Mouse (Mus musculus) forebrain, embryonic 16.5 days (tissue): ENCODE measurements around the gene Arnt2. TPM values are rescaled to one million over a fixed set of nuclear protein-coding genes. Genes with fewer than 3 reads are reported as not detected.

ENCODE experiments used
- ATAC-seq: fragments of 200-750 bp; cut with Nextera tagmentation; 2 replicates; pipeline ENCODE4 v1.8.0; 2017; ENCODE audit warnings: mild to moderate bottlenecking, moderate library complexity
- H3K27ac ChIP-seq: fragments of 300-500 bp; sonication (generic); 2 replicates; pipeline ENCODE4 v1.5.1; 2014; ENCODE audit warnings: low read length, control low read depth
- H3K27me3 ChIP-seq: fragments of 300-500 bp; sonication (generic); replicated peaks from 2 replicates; pipeline ENCODE4 v1.6.1; 2014; ENCODE audit warnings: low read length; ENCODE audit not compliant: control insufficient read depth, insufficient read depth
- H3K36me3 ChIP-seq: fragments of 300-500 bp; sonication (generic); 2 replicates; pipeline ENCODE4 v1.6.1; 2014; ENCODE audit not compliant: control insufficient read depth, insufficient read depth
- H3K4me1 ChIP-seq: fragments of 300-500 bp; sonication (generic); replicated peaks from 2 replicates; pipeline ENCODE4 v1.6.1; 2014; ENCODE audit warnings: low read length; ENCODE audit not compliant: control insufficient read depth, insufficient read depth
- H3K4me2 ChIP-seq: fragments of 300-500 bp; sonication (generic); 2 replicates; pipeline ENCODE4 v1.6.1; 2014; ENCODE audit warnings: mild to moderate bottlenecking, low read length, control low read depth
- H3K4me3 ChIP-seq: fragments of 300-500 bp; sonication (generic); replicated peaks from 2 replicates; pipeline ENCODE4 v1.5.1; 2014; ENCODE audit warnings: mild to moderate bottlenecking, low read length, control low read depth
- H3K9ac ChIP-seq: fragments of 300-500 bp; sonication (generic); replicated peaks from 2 replicates; pipeline ENCODE4 v1.6.1; 2014; ENCODE audit warnings: low read depth, low read length, control low read depth
- H3K9me3 ChIP-seq: fragments of 300-500 bp; sonication (generic); 2 replicates; pipeline ENCODE4 v1.6.1; 2016; ENCODE audit warnings: low read length; ENCODE audit not compliant: control insufficient read depth
- WGBS: fragments of 180-500 bp; shearing (Covaris S2); extraction: QIAGEN DNeasy Blood & Tissue Kit; methylation state at CpG from one replicate; pipeline ENCODE4 v1.1.7; 2014; 5-methylcytosine and 5-hydroxymethylcytosine counted together
- polyA plus RNA-seq: library from polyadenylated mRNA; unstranded; fragments of >200 nt; fragmentation: Nextera tagmentation; extraction: Ambion mirVana; gene quantifications from 2 replicates; pipeline ENCODE4 v1.2.1, GENCODE M21; 2015

Gene Arnt2
- polyA plus RNA-seq, 1 experiment from 2014 or later = 70.0 TPM

GRCm38 (mm10) chr7:84339186-84339585, 70.8 kb downstream of the Arnt2 start:
- Histone ChIP-seq H3K9ac (no peak overlapping the region), H3K36me3 (peaks cover 9% of the 10 kb centered on the region), H3K27me3 (no peaks in the 10 kb centered on the region), H3K4me2 (no peak overlapping the region), H3K4me1 (peaks cover 10% of the 10 kb centered on the region; the same call in 1 of the 2 replicates), H3K27ac (no peak overlapping the region), H3K4me3 (no peak overlapping the region), H3K9me3 (no peaks in the 10 kb centered on the region)
- 34% methylated on average over 1 of the region's 1 CpGs for WGBS
- no peak for ATAC-seq

- H3K9ac ChIP-seq = no peak overlapping the region
- ATAC-seq = no peak
- WGBS = 94% methylated on average over 4 of the region's 4 CpGs
- no peak overlapping the region for H3K4me2 ChIP-seq
- peaks cover 18% of the 10 kb centered on the region for H3K4me1 ChIP-seq
- no peak overlapping the region for H3K4me3 ChIP-seq
- no peaks in the 10 kb centered on the region for H3K27me3 ChIP-seq
- no peaks in the 10 kb centered on the region for H3K9me3 ChIP-seq
- H3K27ac ChIP-seq = no peak overlapping the region
- peaks cover under 1% of the 10 kb centered on the region; the same call in 1 of the 2 replicates for H3K36me3 ChIP-seq
Observed at GRCm38 (mm10) chr7:84337768-84338167, 72.2 kb downstream of the Arnt2 start.

- no peak overlapping the region for H3K4me2 ChIP-seq
- H3K4me1 ChIP-seq = peaks cover 27% of the 10 kb centered on the region
- no peaks in the 10 kb centered on the region for H3K27me3 ChIP-seq
- H3K9ac ChIP-seq = no peak overlapping the region
- H3K27ac ChIP-seq = no peak overlapping the region
- no peak for ATAC-seq
- no peaks in the 10 kb centered on the region for H3K9me3 ChIP-seq
- no peak overlapping the region for H3K4me3 ChIP-seq
- no peaks in the 10 kb centered on the region for H3K36me3 ChIP-seq
- 88% methylated on average over 4 of the region's 4 CpGs for WGBS
Observed at GRCm38 (mm10) chr7:84336907-84337306, 73.1 kb downstream of the Arnt2 start.

- Histone ChIP-seq H3K27ac (no peak overlapping the region), H3K4me2 (no peak overlapping the region), H3K4me3 (no peak overlapping the region), H3K36me3 (no peaks in the 10 kb centered on the region), H3K9ac (no peak overlapping the region), H3K4me1 (peaks cover 27% of the 10 kb centered on the region), H3K27me3 (no peaks in the 10 kb centered on the region), H3K9me3 (no peaks in the 10 kb centered on the region)
- no peak for ATAC-seq
- WGBS = 72% methylated on average over 2 of the region's 2 CpGs
Observed at GRCm38 (mm10) chr7:84336580-84336886, 73.4 kb downstream of the Arnt2 start.

GRCm38 (mm10) chr7:84335766-84336579, 74.0 kb downstream of the Arnt2 start:
- Histone ChIP-seq H3K27ac (peak overlapping the region; percentile 8; the same call in 1 of the 2 replicates), H3K4me3 (no peak overlapping the region), H3K9ac (no peak overlapping the region), H3K4me2 (no peak overlapping the region), H3K27me3 (no peaks in the 10 kb centered on the region), H3K9me3 (no peaks in the 10 kb centered on the region), H3K36me3 (no peaks in the 10 kb centered on the region), H3K4me1 (peaks cover 27% of the 10 kb centered on the region)
- 54% methylated on average over 6 of the region's 6 CpGs for WGBS
- ATAC-seq = no peak

- Histone ChIP-seq H3K4me1 (peaks cover 35% of the 10 kb centered on the region), H3K4me2 (no peak overlapping the region), H3K9me3 (no peaks in the 10 kb centered on the region), H3K9ac (no peak overlapping the region), H3K4me3 (no peak overlapping the region), H3K27me3 (no peaks in the 10 kb centered on the region), H3K27ac (no peak overlapping the region), H3K36me3 (no peaks in the 10 kb centered on the region)
- WGBS = 86% methylated on average over 3 of the region's 3 CpGs
- no peak for ATAC-seq
Observed at GRCm38 (mm10) chr7:84333996-84334395, 76.0 kb downstream of the Arnt2 start.

- no peak overlapping the region for H3K4me2 ChIP-seq
- WGBS = 10% methylated on average over 11 of the region's 11 CpGs
- H3K4me1 ChIP-seq = peaks cover 44% of the 10 kb centered on the region
- ATAC-seq = peak; percentile 25
- H3K9me3 ChIP-seq = no peaks in the 10 kb centered on the region
- H3K36me3 ChIP-seq = no peaks in the 10 kb centered on the region
- no peak overlapping the region for H3K4me3 ChIP-seq
- H3K27me3 ChIP-seq = no peaks in the 10 kb centered on the region
- peak overlapping the region; percentile 34 for H3K27ac ChIP-seq
- H3K9ac ChIP-seq = no peak overlapping the region
Observed at GRCm38 (mm10) chr7:84332295-84333168, 77.4 kb downstream of the Arnt2 start.

- H3K4me3 ChIP-seq = no peak overlapping the region
- H3K27ac ChIP-seq = peak overlapping the region; percentile 78
- H3K4me1 ChIP-seq = peaks cover 36% of the 10 kb centered on the region
- H3K9me3 ChIP-seq = no peaks in the 10 kb centered on the region
- no peaks in the 10 kb centered on the region for H3K27me3 ChIP-seq
- no peak overlapping the region for H3K4me2 ChIP-seq
- ATAC-seq = peak; percentile 76
- no peaks in the 10 kb centered on the region for H3K36me3 ChIP-seq
- H3K9ac ChIP-seq = no peak overlapping the region
- WGBS = 20% methylated on average over 1 of the region's 1 CpGs
Observed at GRCm38 (mm10) chr7:84329174-84329583, 80.8 kb downstream of the Arnt2 start.

- H3K27me3 ChIP-seq = no peaks in the 10 kb centered on the region
- H3K4me3 ChIP-seq = no peak overlapping the region
- peak overlapping the region; percentile 78 for H3K27ac ChIP-seq
- WGBS = 29% methylated on average over 1 of the region's 1 CpGs
- no peak overlapping the region for H3K9ac ChIP-seq
- no peak overlapping the region for H3K4me2 ChIP-seq
- no peaks in the 10 kb centered on the region for H3K36me3 ChIP-seq
- no peaks in the 10 kb centered on the region for H3K9me3 ChIP-seq
- peaks cover 35% of the 10 kb centered on the region for H3K4me1 ChIP-seq
- peak; percentile 86 for ATAC-seq
Observed at GRCm38 (mm10) chr7:84328770-84329169, 81.2 kb downstream of the Arnt2 start.
